Mouse (Mus musculus): ENCODE data around the gene Tlcd1. TPM values are rescaled to one million over a fixed set of nuclear protein-coding genes. Genes with fewer than 3 reads are reported as not detected.

The Tlcd1 gene
- polyA plus RNA-seq, 1 experiment from 2014 or later = 19.3 TPM

- no peaks in the 10 kb centered on the region for H3K9me3 ChIP-seq (replicated peaks)
- H3K27me3 ChIP-seq (replicated peaks) = no peaks in the 10 kb centered on the region
- H3K4me2 ChIP-seq = no peak overlapping the region
- no peak overlapping the region for H3K27ac ChIP-seq (replicated peaks)
- no peak overlapping the region for H3K4me3 ChIP-seq (replicated peaks)
- H3K4me1 ChIP-seq = peaks cover 11% of the 10 kb centered on the region; the same call in 1 of the 2 replicates
- WGBS = 77% methylated on average over 7 of the region's 7 CpGs
- H3K36me3 ChIP-seq = peaks cover 96% of the 10 kb centered on the region
- H3K9ac ChIP-seq (replicated peaks) = no peak overlapping the region
- no peak for ATAC-seq (ENCODE audit: low FRiP score)
Observed at GRCm38 (mm10) chr11:78210615-78211014, 34.1 kb downstream of the Tlcd1 start.

- Histone ChIP-seq H3K4me2 (no peak overlapping the region), H3K27ac (replicated peaks) (no peak overlapping the region), H3K9me3 (replicated peaks) (no peaks in the 10 kb centered on the region), H3K36me3 (peaks cover 98% of the 10 kb centered on the region), H3K4me1 (peaks cover 2% of the 10 kb centered on the region; the same call in 1 of the 2 replicates), H3K9ac (replicated peaks) (no peak overlapping the region), H3K27me3 (replicated peaks) (no peaks in the 10 kb centered on the region), H3K4me3 (replicated peaks) (no peak overlapping the region)
- WGBS = 95% methylated on average over 5 of the region's 5 CpGs
- no peak for ATAC-seq (ENCODE audit: low FRiP score)
Observed at GRCm38 (mm10) chr11:78211513-78211912, 35.0 kb downstream of the Tlcd1 start.

- 95% methylated on average over 14 of the region's 14 CpGs for WGBS
- peaks cover 96% of the 10 kb centered on the region for H3K36me3 ChIP-seq
- no peaks in the 10 kb centered on the region for H3K9me3 ChIP-seq (replicated peaks)
- no peak for ATAC-seq (ENCODE audit: low FRiP score)
- no peak overlapping the region for H3K4me3 ChIP-seq (replicated peaks)
- H3K9ac ChIP-seq (replicated peaks) = no peak overlapping the region
- H3K4me2 ChIP-seq = no peak overlapping the region
- H3K27me3 ChIP-seq (replicated peaks) = no peaks in the 10 kb centered on the region
- no peaks in the 10 kb centered on the region for H3K4me1 ChIP-seq
- no peak overlapping the region for H3K27ac ChIP-seq (replicated peaks)
Observed at GRCm38 (mm10) chr11:78213086-78213817, 36.7 kb downstream of the Tlcd1 start.

- H3K4me2 ChIP-seq = no peak overlapping the region
- peaks cover 95% of the 10 kb centered on the region for H3K36me3 ChIP-seq
- H3K4me3 ChIP-seq (replicated peaks) = no peak overlapping the region
- WGBS = 69% methylated on average over 11 of the region's 11 CpGs
- ATAC-seq (ENCODE audit: low FRiP score) = peak; percentile 85
- H3K4me1 ChIP-seq = no peaks in the 10 kb centered on the region
- no peaks in the 10 kb centered on the region for H3K9me3 ChIP-seq (replicated peaks)
- H3K27ac ChIP-seq (replicated peaks) = peak overlapping the region; percentile 66
- H3K27me3 ChIP-seq (replicated peaks) = no peaks in the 10 kb centered on the region
- H3K9ac ChIP-seq (replicated peaks) = no peak overlapping the region
Observed at GRCm38 (mm10) chr11:78215709-78216317, 39.3 kb downstream of the Tlcd1 start.

GRCm38 (mm10) chr11:78223586-78223985 is 47.1 kb downstream of the Tlcd1 start:
- H3K27ac ChIP-seq (replicated peaks) = no peak overlapping the region
- H3K4me3 ChIP-seq (replicated peaks) = no peak overlapping the region
- no peak overlapping the region for H3K4me2 ChIP-seq
- no peaks in the 10 kb centered on the region for H3K27me3 ChIP-seq (replicated peaks)
- no peak for ATAC-seq (ENCODE audit: low FRiP score)
- H3K36me3 ChIP-seq = peaks cover 96% of the 10 kb centered on the region
- no peaks in the 10 kb centered on the region for H3K9me3 ChIP-seq (replicated peaks)
- WGBS = 87% methylated on average over 4 of the region's 4 CpGs
- no peak overlapping the region for H3K9ac ChIP-seq (replicated peaks)
- no peaks in the 10 kb centered on the region for H3K4me1 ChIP-seq

Small RNAs within 50 kb of the gene (microRNA-seq; reads per million reads assigned to microRNA genes)
- not detected for gene Mir7653

Other genes with a start within 250 kb of the Tlcd1 start
- 101 and 123 TPM in 2 replicates for gene Sez6, start 245.9 kb upstream of the Tlcd1 start, polyA plus RNA-seq (2015; fragmentation: Nextera tagmentation; extraction: Ambion mirVana)
- gene Phf12, start 194.0 kb upstream of the Tlcd1 start, polyA plus RNA-seq (2015; fragmentation: Nextera tagmentation; extraction: Ambion mirVana) = 14.6 and 16.9 TPM in 2 replicates
- 48.2 and 55.3 TPM in 2 replicates for gene Dhrs13, start 144.4 kb upstream of the Tlcd1 start, polyA plus RNA-seq (2015; fragmentation: Nextera tagmentation; extraction: Ambion mirVana)
- 121 and 132 TPM in 2 replicates for gene Flot2, start 138.8 kb upstream of the Tlcd1 start, polyA plus RNA-seq (2015; fragmentation: Nextera tagmentation; extraction: Ambion mirVana)
- 30.1 and 30.9 TPM in 2 replicates for gene Eral1, start 96.3 kb upstream of the Tlcd1 start, polyA plus RNA-seq (2015; fragmentation: Nextera tagmentation; extraction: Ambion mirVana)
- gene Fam222b, start 82.1 kb upstream of the Tlcd1 start, polyA plus RNA-seq (2015; fragmentation: Nextera tagmentation; extraction: Ambion mirVana) = 22.2 and 24.2 TPM in 2 replicates
- 82.1 and 85.4 TPM in 2 replicates for gene Traf4, start 11.1 kb upstream of the Tlcd1 start, polyA plus RNA-seq (2015; fragmentation: Nextera tagmentation; extraction: Ambion mirVana)
- 7.0 and 9.7 TPM in 2 replicates for gene Nek8, start within 50 bp of the Tlcd1 start, polyA plus RNA-seq (2015; fragmentation: Nextera tagmentation; extraction: Ambion mirVana)
- gene Rpl23a, start 6.9 kb downstream of the Tlcd1 start, polyA plus RNA-seq (2015; fragmentation: Nextera tagmentation; extraction: Ambion mirVana) = 774 and 869 TPM in 2 replicates
- 66.1 and 71.0 TPM in 2 replicates for gene Rab34, start 11.7 kb downstream of the Tlcd1 start, polyA plus RNA-seq (2015; fragmentation: Nextera tagmentation; extraction: Ambion mirVana)
- gene Proca1, start 16.7 kb downstream of the Tlcd1 start, polyA plus RNA-seq (2015; fragmentation: Nextera tagmentation; extraction: Ambion mirVana) = 3.3 and 4.8 TPM in 2 replicates
- 93.2 and 97.1 TPM in 2 replicates for gene Sdf2, start 69.0 kb downstream of the Tlcd1 start, polyA plus RNA-seq (2015; fragmentation: Nextera tagmentation; extraction: Ambion mirVana)
- gene Supt6, start 69.3 kb downstream of the Tlcd1 start, polyA plus RNA-seq (2015; fragmentation: Nextera tagmentation; extraction: Ambion mirVana) = 22.9 and 25.1 TPM in 2 replicates
- gene 2610507B11Rik, start 85.0 kb downstream of the Tlcd1 start, polyA plus RNA-seq (2015; fragmentation: Nextera tagmentation; extraction: Ambion mirVana) = 56.5 and 65.2 TPM in 2 replicates
- gene BC030499, start 114.1 kb downstream of the Tlcd1 start, polyA plus RNA-seq (2015; fragmentation: Nextera tagmentation; extraction: Ambion mirVana) = 0.40 and 0.42 TPM in 2 replicates
- 6.5 and 13.1 TPM in 2 replicates for gene Spag5, start 124.8 kb downstream of the Tlcd1 start, polyA plus RNA-seq (2015; fragmentation: Nextera tagmentation; extraction: Ambion mirVana)
- gene Aldoc, start 146.3 kb downstream of the Tlcd1 start, polyA plus RNA-seq (2015; fragmentation: Nextera tagmentation; extraction: Ambion mirVana) = 328 and 382 TPM in 2 replicates
- gene Pigs, start 151.7 kb downstream of the Tlcd1 start, polyA plus RNA-seq (2015; fragmentation: Nextera tagmentation; extraction: Ambion mirVana) = 83.2 and 86.4 TPM in 2 replicates
- 84.3 and 88.3 TPM in 2 replicates for gene Unc119, start 166.8 kb downstream of the Tlcd1 start, polyA plus RNA-seq (2015; fragmentation: Nextera tagmentation; extraction: Ambion mirVana)
- gene Foxn1, start 209.8 kb downstream of the Tlcd1 start, polyA plus RNA-seq (2015; fragmentation: Nextera tagmentation; extraction: Ambion mirVana) = 11.8 TPM in 1 of 2 replicates, not detected in the other
- 0.42 TPM in 1 of 2 replicates, not detected in the other for gene Slc13a2, start 245.5 kb downstream of the Tlcd1 start, polyA plus RNA-seq (2015; fragmentation: Nextera tagmentation; extraction: Ambion mirVana)